Mouse (Mus musculus): ENCODE measurements around the gene Ttc32. TPM values are rescaled to one million over a fixed set of nuclear protein-coding genes. Genes with fewer than 3 reads are reported as not detected.

Ttc32 gene
- 13.0 TPM for polyA plus RNA-seq (2017; shearing (Covaris generic))

GRCm38 (mm10) chr12:9029888-9030723 lies at the start of gene Ttc32:
Ttc32 (plus strand) TSS chr12:9029997.

Other genes starting within 250 kb of the Ttc32 start
- 132 TPM for gene Laptm4a, start 108.3 kb upstream of the Ttc32 start, polyA plus RNA-seq (2017; shearing (Covaris generic))
- 0.12 TPM for gene Matn3, start 82.1 kb upstream of the Ttc32 start, polyA plus RNA-seq (2017; shearing (Covaris generic))
- gene Wdr35, start 56.1 kb upstream of the Ttc32 start, polyA plus RNA-seq (2017; shearing (Covaris generic)) = 2.0 TPM

Measured in effector memory CD4-positive, alpha-beta T cell, adult 7 months (primary cell).